9 mouse cellular contexts compared by ENCODE assay signal in genomic region chr10:93255294-93255693, GRCm38 (mm10). TPM values are rescaled to one million over a fixed set of nuclear protein-coding genes. Genes with fewer than 3 reads are reported as not detected.
A peak's percentile ranks its signal among the peaks of the same experiment; 100 is the strongest.
DNase-seq lines count a peak whose midpoint lies in the region; ATAC-seq and TF ChIP-seq lines count a peak whose summit lies in the region.
"Had no signal": no experiment of that assay in that cellular context is flagged by ENCODE, and none has a peak within 500 bp of the region (broad histone marks: within the 10 kb centered on the region; RNA-seq: fewer than 3 reads in every experiment).

No protein-coding gene starts in this region.

- peaks cover 28% of the 10 kb centered on the region for H3K4me1 ChIP-seq in E14TG2a.4 (replicated peaks; ENCODE audit: low read depth, low read length)
- peaks cover 29% of the 10 kb centered on the region for H3K4me1 ChIP-seq in embryonic facial prominence, embryonic 10.5 days
- peaks cover 6% of the 10 kb centered on the region; the same call in 1 of the 2 replicates for H3K4me1 ChIP-seq in hindbrain, embryonic 16.5 days (ENCODE audit: control insufficient read depth, insufficient read depth, low read depth, low read length)

- H3K36me3 ChIP-seq in E14TG2a.4 (ENCODE audit: insufficient read depth, low read length): 0 out of 2 replicates have a peak, but pooled peaks cover 6% of the 10 kb centered on the region
- peaks cover 71% of the 10 kb centered on the region for H3K36me3 ChIP-seq in embryonic facial prominence, embryonic 10.5 days (replicated peaks)
- H3K36me3 ChIP-seq in hindbrain, embryonic 16.5 days (ENCODE audit: control insufficient read depth, insufficient read depth, low read length): no peaks in the 10 kb centered on the region

- DNase-seq in heart, adult 11 months: peak; percentile 86
- no peak for DNase-seq in heart, postnatal 36 days
- DNase-seq in embryonic facial prominence, embryonic 10.5 days (ENCODE audit: low spot score): no peak
- DNase-seq in T-cell, adult 2 months (ENCODE audit: low spot score): no peak
- DNase-seq in spleen, adult 18-20 months: no peak
- DNase-seq in urinary bladder, postnatal 14 days (ENCODE audit: low spot score): no peak

- peak overlapping the region; percentile 10; the same call in 1 of the 2 replicates for H3K4me3 ChIP-seq in E14TG2a.4 (replicated peaks; ENCODE audit: low read length)
- H3K4me3 ChIP-seq in embryonic facial prominence, embryonic 10.5 days: no peak overlapping the region
- no peak overlapping the region for H3K4me3 ChIP-seq in hindbrain, embryonic 16.5 days (ENCODE audit: low read length)
- H3K4me3 ChIP-seq: myocyte had no signal

- no peaks in the 10 kb centered on the region for H3K27me3 ChIP-seq in E14TG2a.4 (ENCODE audit: insufficient read depth, low read length)
- H3K27me3 ChIP-seq in embryonic facial prominence, embryonic 10.5 days (replicated peaks; ENCODE audit: low read depth, poor library complexity, severe bottlenecking): no peaks in the 10 kb centered on the region
- no peaks in the 10 kb centered on the region for H3K27me3 ChIP-seq in hindbrain, embryonic 16.5 days (replicated peaks; ENCODE audit: control insufficient read depth, insufficient read depth, low read length)

- H3K9me3 ChIP-seq in E14TG2a.4 (ENCODE audit: low read length): no peaks in the 10 kb centered on the region
- H3K9me3 ChIP-seq in embryonic facial prominence, embryonic 10.5 days: no peaks in the 10 kb centered on the region
- H3K9me3 ChIP-seq in hindbrain, embryonic 16.5 days (ENCODE audit: control insufficient read depth, low read length): no peaks in the 10 kb centered on the region

- TF ChIP-seq CTCF in E14TG2a.4 (conservative IDR thresholded peaks at IDR 0.05; ENCODE audit: low read length): no peak

- H3K9ac ChIP-seq in hindbrain, embryonic 16.5 days (ENCODE audit: low read depth, low read length): no peak overlapping the region

- no peak overlapping the region for H3K4me2 ChIP-seq in hindbrain, embryonic 16.5 days (ENCODE audit: low read length)

- 30% methylated on average over 13 of the region's 13 CpGs for WGBS in embryonic facial prominence, embryonic 10.5 days
- WGBS in hindbrain, embryonic 16.5 days: 16% methylated on average over 13 of the region's 13 CpGs

- intact Hi-C loops in heart, postnatal 36 days (cut with DNase I): no loop called here

- peak overlapping the region; percentile 1 for H3K27ac ChIP-seq in embryonic facial prominence, embryonic 10.5 days (replicated peaks)
- H3K27ac ChIP-seq in hindbrain, embryonic 16.5 days (ENCODE audit: low read depth, low read length): peak overlapping the region; percentile 41

- ATAC-seq in hindbrain, embryonic 16.5 days: peak; percentile 81

RNA-seq across cellular contexts. Expression of gene Elk3, which starts 55.6 kb away (rescaled TPM):
- total RNA-seq in heart, postnatal 36 days (2021): 10 to 100 TPM; 42.0 to 53.5 TPM
- 25.3 and 30.6 TPM in 2 replicates for polyA plus RNA-seq in embryonic facial prominence, embryonic 10.5 days (2016; fragmentation: Nextera tagmentation; extraction: Ambion mirVana)
- polyA plus RNA-seq in hindbrain, embryonic 16.5 days (2015; fragmentation: Nextera tagmentation; extraction: Ambion mirVana): 4.1 and 8.8 TPM in 2 replicates
